Mouse (Mus musculus): Measurements from ENCODE around the gene Dap3.
A peak's percentile ranks its signal among the peaks of the same experiment; 100 is the strongest.

DNA sequence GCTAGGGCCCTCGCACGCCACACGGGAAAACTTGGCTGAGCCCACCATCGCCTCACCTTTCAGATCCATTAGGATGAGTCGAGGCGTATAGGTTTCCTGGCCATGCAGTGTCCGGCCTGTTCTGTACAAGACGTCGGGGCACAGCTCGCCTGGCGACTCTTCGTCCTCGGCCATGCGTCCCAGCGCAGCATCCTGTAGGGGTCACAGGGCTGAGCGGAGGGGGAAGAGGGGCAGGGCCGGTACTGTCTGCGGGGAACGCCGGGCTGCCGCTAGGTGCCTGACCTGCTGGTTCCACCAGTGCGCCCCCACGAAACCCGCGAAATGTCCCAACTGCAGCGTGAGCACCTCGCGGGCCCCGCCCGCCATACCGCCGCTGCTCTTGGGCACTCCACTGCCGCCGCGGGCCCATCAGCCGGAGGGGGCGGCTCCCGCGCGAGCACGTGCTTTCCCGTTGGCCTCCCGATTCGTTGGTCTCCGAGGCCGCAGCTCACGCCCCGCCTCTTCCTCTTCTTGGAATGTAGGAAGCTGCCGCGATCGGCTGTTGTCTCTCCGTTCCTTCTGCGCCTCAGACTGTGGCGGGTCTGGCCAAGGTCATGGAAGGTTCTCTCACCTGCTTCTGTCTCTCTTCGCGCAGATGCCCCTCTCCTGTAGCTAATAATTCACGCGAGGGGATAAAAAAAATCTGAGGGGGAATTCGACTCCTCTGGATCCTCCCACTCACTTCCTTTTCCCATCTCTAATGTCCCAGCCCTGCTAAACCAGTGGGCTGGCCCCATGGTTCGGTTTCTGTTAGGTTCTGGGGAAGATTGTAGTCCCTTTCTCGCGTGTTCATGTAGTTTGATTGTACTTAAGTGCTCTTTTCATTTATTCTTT lies 37.2 kb downstream of the Dap3 start, which contains the start of gene Msto1:
- TF ChIP-seq CTCF (IDR thresholded peaks at IDR 0.05; ENCODE audit: extremely low read depth, insufficient read depth, insufficient read length, insufficient replicate concordance) = no peak
- TF ChIP-seq POLR2A (IDR thresholded peaks at IDR 0.05; ENCODE audit: low read depth, low read length) = peak; percentile 93

Measured in spleen, adult 2 months (tissue).